Mouse (Mus musculus): Measurements from ENCODE around the gene Gm8334. TPM values are rescaled to one million over a fixed set of nuclear protein-coding genes. Genes with fewer than 3 reads are reported as not detected.
"Not testable (repeated sequence)": the region's sequence is repeated elsewhere in the genome, so short reads cannot be mapped to it uniquely, and the experiment has no call there.

Gene Gm8334
- polyA plus RNA-seq (2012; rRNA removed), result not detected in 2 replicates

DNA sequence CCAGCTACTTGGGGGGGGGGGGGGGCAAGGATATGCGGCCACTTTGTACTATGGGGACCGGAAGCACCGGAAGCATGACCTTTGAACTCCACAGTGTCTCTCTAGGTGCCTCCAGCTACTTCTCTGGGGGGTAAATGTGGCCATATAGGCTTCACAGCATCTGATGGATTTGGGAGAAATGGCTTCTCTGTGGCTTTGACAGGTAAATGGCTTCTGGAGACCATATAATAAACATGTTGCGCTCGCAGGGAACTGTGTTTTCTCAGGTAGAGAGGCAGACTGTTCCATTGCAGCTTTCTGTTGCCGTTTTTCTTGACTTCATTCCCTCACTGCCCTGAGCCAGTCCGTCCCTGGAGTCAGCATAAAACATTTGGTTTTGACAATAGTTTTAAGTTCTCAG lies at the start of gene Gm8334:
Gene Gm8334 (minus strand): TSS at position 101 of the 400 bp plus-strand sequence.
- WGBS, result 71% methylated on average over 4 of the region's 7 CpGs
- H3K4me1 ChIP-seq (ENCODE audit: control insufficient read depth, insufficient read depth, low read length); H3K27me3 ChIP-seq (ENCODE audit: control insufficient read depth, insufficient read depth, low read length); H3K4me3 ChIP-seq (replicated peaks; ENCODE audit: insufficient read depth, low read depth, low read length); DNase-seq; H3K27ac ChIP-seq (ENCODE audit: insufficient read depth, low read length): not testable (repeated sequence)

GRCm38 (mm10) chrX:148663298-148663697 lies 48.3 kb upstream of the Gm8334 start, which contains the start of gene Gm15127:
Gene Gm15127 (plus strand): TSS chrX:148663598.
- not testable (repeated sequence) for H3K27me3 ChIP-seq (ENCODE audit: control insufficient read depth, insufficient read depth, low read length); DNase-seq; H3K4me1 ChIP-seq (ENCODE audit: control insufficient read depth, insufficient read depth, low read length); H3K4me3 ChIP-seq (replicated peaks; ENCODE audit: insufficient read depth, low read depth, low read length); H3K27ac ChIP-seq (ENCODE audit: insufficient read depth, low read length)
- 75% methylated on average over 2 of the region's 4 CpGs for WGBS

Other genes with a start within 250 kb of the Gm8334 start
- not detected in 2 replicates for gene Gm15114, start 126.2 kb downstream of the Gm8334 start, polyA plus RNA-seq (2012; rRNA removed)
- gene Gm15127, start 48.4 kb upstream of the Gm8334 start, polyA plus RNA-seq (2012; rRNA removed), result not detected in 2 replicates
- gene Luzp4, start 242.5 kb upstream of the Gm8334 start, polyA plus RNA-seq (2012; rRNA removed), result not detected in 2 replicates